Mouse (Mus musculus): Measurements from ENCODE around the gene Fbln2. TPM values are rescaled to one million over a fixed set of nuclear protein-coding genes. Genes with fewer than 3 reads are reported as not detected.

Fbln2 gene
- polyA plus RNA-seq, 1 experiment from 2014 or later = 29.7 TPM

DNA sequence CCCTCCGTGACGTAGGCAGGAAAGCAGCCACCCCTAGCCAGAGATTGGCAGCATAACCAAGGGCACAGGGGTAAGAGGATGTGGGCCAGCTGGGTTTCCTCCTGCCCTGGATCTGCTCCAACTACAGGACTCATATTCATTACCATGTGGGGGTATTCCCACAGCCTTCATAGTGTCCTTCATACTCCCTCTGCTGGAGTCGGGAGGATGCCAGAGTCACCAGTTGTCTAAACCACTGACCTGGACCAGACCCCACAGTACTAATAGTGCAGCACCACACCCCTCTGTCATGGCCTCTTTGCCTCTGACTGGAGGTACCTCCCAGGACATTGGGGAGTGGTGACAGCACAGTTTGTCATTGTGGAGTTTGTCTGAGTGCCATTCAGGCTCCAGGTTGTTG lies 38.0 kb upstream of the Fbln2 start:
- no peak for ATAC-seq
- no peaks in the 10 kb centered on the region for H3K4me1 ChIP-seq (ENCODE audit: control insufficient read depth, insufficient read depth, low read depth, low read length)
- no peak overlapping the region for H3K4me3 ChIP-seq (ENCODE audit: low read length)
- no peak overlapping the region for H3K4me2 ChIP-seq (ENCODE audit: low read length)
- H3K9ac ChIP-seq (ENCODE audit: low read depth, low read length) = no peak overlapping the region
- no peak overlapping the region for H3K27ac ChIP-seq (ENCODE audit: low read depth, low read length)
- no peaks in the 10 kb centered on the region for H3K27me3 ChIP-seq (replicated peaks; ENCODE audit: control insufficient read depth, insufficient read depth, low read length)
- no peaks in the 10 kb centered on the region for H3K9me3 ChIP-seq (ENCODE audit: control insufficient read depth, low read length)
- H3K36me3 ChIP-seq (ENCODE audit: control insufficient read depth, insufficient read depth, low read length) = peaks cover 10% of the 10 kb centered on the region
- 61% methylated on average over 3 of the region's 3 CpGs for WGBS

DNA sequence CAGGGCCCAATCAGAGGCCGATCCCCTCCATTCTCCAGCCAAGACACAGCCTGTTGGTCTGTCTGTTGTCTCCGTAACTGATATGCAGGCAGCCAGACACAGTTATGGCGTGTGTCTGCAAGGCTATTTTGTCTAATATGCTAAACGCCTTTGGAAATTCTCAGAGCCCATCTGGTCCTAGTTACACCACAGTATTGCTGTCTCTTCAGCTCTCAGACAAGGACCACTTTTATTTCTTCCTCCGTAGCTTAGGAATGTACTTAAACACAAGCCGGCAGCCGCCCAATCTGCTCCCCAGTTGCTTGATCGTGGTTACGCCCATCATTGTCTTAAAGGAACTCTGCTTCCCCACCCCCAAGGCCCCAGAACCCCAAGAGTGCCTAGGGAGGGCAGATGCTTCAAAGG lies 31.5 kb upstream of the Fbln2 start:
- 51% methylated on average over 9 of the region's 9 CpGs for WGBS
- Histone ChIP-seq H3K36me3 (ENCODE audit: control insufficient read depth, insufficient read depth, low read length) (no peaks in the 10 kb centered on the region), H3K4me2 (ENCODE audit: low read length) (no peak overlapping the region), H3K9ac (ENCODE audit: low read depth, low read length) (no peak overlapping the region), H3K27ac (ENCODE audit: low read depth, low read length) (no peak overlapping the region), H3K27me3 (replicated peaks; ENCODE audit: control insufficient read depth, insufficient read depth, low read length) (no peaks in the 10 kb centered on the region), H3K9me3 (ENCODE audit: control insufficient read depth, low read length) (no peaks in the 10 kb centered on the region), H3K4me1 (ENCODE audit: control insufficient read depth, insufficient read depth, low read depth, low read length) (no peaks in the 10 kb centered on the region; the same call in 1 of the 2 replicates), H3K4me3 (ENCODE audit: low read length) (no peak overlapping the region)
- no peak for ATAC-seq

DNA sequence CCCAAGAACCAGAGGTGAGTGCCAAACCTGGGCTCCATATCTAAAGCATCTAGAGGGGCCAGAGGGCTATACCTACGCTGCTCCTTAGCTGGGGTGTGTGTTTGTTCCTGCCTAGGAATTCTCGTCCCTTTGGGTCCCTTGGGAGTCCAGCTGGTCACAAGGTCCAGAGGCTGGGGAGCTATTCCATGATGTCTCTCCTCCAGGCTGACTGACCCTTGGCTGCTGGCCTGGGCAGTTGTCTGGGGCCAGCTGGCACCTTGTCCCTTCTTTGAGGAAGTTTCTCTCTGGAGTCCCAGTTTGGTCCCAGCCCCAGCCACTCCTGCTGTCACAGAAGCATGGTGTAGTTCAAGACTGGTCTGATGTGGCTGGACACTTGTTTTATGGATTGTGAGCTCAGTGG lies 30.9 kb upstream of the Fbln2 start:
- 70% methylated on average over 2 of the region's 2 CpGs for WGBS

DNA sequence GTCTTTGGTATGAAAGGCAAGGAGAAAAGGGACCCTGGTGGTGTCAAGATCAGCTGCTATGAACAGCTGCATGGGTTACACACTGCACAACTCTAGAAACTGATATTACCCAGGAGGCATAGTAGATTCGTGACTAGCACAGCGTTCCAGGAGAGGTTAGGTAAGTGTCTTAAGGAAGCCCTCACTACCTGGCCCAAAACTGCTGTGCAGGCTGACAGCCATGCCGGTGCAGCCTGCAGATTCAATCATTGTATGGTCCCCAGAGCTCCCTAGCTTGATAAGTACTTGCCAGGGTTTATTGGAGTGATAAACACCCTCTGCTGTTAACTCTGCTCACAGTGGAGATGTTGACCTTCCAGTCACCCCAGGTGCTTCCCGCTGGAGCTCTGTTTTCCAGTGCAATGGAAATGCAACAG lies 30.2 kb upstream of the Fbln2 start:
- Histone ChIP-seq H3K9me3 (ENCODE audit: control insufficient read depth, low read length) (no peaks in the 10 kb centered on the region), H3K9ac (ENCODE audit: low read depth, low read length) (no peak overlapping the region), H3K36me3 (ENCODE audit: control insufficient read depth, insufficient read depth, low read length) (no peaks in the 10 kb centered on the region), H3K27me3 (replicated peaks; ENCODE audit: control insufficient read depth, insufficient read depth, low read length) (no peaks in the 10 kb centered on the region), H3K27ac (ENCODE audit: low read depth, low read length) (no peak overlapping the region), H3K4me2 (ENCODE audit: low read length) (no peak overlapping the region), H3K4me3 (ENCODE audit: low read length) (no peak overlapping the region), H3K4me1 (ENCODE audit: control insufficient read depth, insufficient read depth, low read depth, low read length) (no peaks in the 10 kb centered on the region; the same call in 1 of the 2 replicates)
- WGBS = 77% methylated on average over 4 of the region's 4 CpGs
- ATAC-seq = no peak

More for the DNA sequence above, 30.9 kb upstream of the Fbln2 start:
- H3K36me3 ChIP-seq (ENCODE audit: control insufficient read depth, insufficient read depth, low read length) = no peaks in the 10 kb centered on the region
- H3K27ac ChIP-seq (ENCODE audit: low read depth, low read length) = no peak overlapping the region
- H3K9ac ChIP-seq (ENCODE audit: low read depth, low read length) = no peak overlapping the region
- no peaks in the 10 kb centered on the region for H3K27me3 ChIP-seq (replicated peaks; ENCODE audit: control insufficient read depth, insufficient read depth, low read length)
- ATAC-seq = no peak
- no peaks in the 10 kb centered on the region; the same call in 1 of the 2 replicates for H3K4me1 ChIP-seq (ENCODE audit: control insufficient read depth, insufficient read depth, low read depth, low read length)
- H3K4me3 ChIP-seq (ENCODE audit: low read length) = no peak overlapping the region
- H3K4me2 ChIP-seq (ENCODE audit: low read length) = no peak overlapping the region
- no peaks in the 10 kb centered on the region for H3K9me3 ChIP-seq (ENCODE audit: control insufficient read depth, low read length)

DNA sequence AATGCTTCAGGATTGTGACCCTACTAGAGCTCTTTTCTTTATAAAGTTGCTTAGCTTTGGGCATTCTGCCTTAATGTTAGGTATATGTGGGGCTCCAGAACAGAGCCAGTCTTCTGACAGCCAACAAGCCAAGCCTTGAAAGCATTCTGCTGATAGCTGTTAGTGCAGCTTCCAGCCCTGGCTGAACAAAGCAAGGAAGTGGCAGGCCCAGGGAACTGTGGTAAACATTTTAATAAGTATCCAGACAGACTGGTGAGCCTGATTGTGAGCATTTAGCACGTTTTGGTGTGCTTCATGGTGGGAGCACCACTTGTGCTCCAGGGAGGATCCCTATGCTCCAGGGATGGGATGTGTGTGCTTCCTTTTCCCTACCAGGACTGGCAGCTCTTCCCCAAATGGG lies 29.2 kb upstream of the Fbln2 start:
- H3K27me3 ChIP-seq (replicated peaks; ENCODE audit: control insufficient read depth, insufficient read depth, low read length) = no peaks in the 10 kb centered on the region
- H3K9ac ChIP-seq (ENCODE audit: low read depth, low read length) = no peak overlapping the region
- H3K9me3 ChIP-seq (ENCODE audit: control insufficient read depth, low read length) = no peaks in the 10 kb centered on the region
- no peak overlapping the region for H3K4me2 ChIP-seq (ENCODE audit: low read length)
- H3K4me3 ChIP-seq (ENCODE audit: low read length) = no peak overlapping the region
- H3K4me1 ChIP-seq (ENCODE audit: control insufficient read depth, insufficient read depth, low read depth, low read length) = no peaks in the 10 kb centered on the region; the same call in 1 of the 2 replicates
- 39% methylated on average over 1 of the region's 1 CpGs for WGBS
- no peak overlapping the region for H3K27ac ChIP-seq (ENCODE audit: low read depth, low read length)
- ATAC-seq = no peak
- H3K36me3 ChIP-seq (ENCODE audit: control insufficient read depth, insufficient read depth, low read length) = no peaks in the 10 kb centered on the region

DNA sequence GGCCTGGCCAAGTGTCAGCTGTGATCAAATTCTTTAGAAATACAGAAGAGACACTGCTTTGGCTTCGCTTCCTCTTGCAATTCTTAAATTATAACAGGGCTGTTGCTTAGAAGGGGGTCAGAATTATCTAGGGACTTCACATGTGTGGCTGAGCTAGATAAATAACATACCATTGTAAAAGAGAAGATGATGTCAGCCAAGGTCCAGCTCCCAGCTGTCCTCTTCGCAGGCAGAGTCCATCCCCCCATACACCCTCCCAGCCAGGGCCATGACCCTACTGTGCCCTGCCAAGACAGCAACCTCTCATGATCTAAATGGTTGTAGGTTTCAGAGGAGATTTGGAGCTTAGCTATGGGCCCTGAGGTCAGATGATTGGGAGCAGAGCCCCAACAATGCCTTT lies 28.3 kb upstream of the Fbln2 start:
- Histone ChIP-seq H3K9me3 (ENCODE audit: control insufficient read depth, low read length) (no peaks in the 10 kb centered on the region), H3K36me3 (ENCODE audit: control insufficient read depth, insufficient read depth, low read length) (no peaks in the 10 kb centered on the region), H3K27ac (ENCODE audit: low read depth, low read length) (no peak overlapping the region), H3K27me3 (replicated peaks; ENCODE audit: control insufficient read depth, insufficient read depth, low read length) (no peaks in the 10 kb centered on the region), H3K4me2 (ENCODE audit: low read length) (no peak overlapping the region), H3K4me1 (ENCODE audit: control insufficient read depth, insufficient read depth, low read depth, low read length) (no peaks in the 10 kb centered on the region; the same call in 1 of the 2 replicates), H3K9ac (ENCODE audit: low read depth, low read length) (no peak overlapping the region), H3K4me3 (ENCODE audit: low read length) (no peak overlapping the region)
- 73% methylated on average over 2 of the region's 2 CpGs for WGBS
- no peak for ATAC-seq

DNA sequence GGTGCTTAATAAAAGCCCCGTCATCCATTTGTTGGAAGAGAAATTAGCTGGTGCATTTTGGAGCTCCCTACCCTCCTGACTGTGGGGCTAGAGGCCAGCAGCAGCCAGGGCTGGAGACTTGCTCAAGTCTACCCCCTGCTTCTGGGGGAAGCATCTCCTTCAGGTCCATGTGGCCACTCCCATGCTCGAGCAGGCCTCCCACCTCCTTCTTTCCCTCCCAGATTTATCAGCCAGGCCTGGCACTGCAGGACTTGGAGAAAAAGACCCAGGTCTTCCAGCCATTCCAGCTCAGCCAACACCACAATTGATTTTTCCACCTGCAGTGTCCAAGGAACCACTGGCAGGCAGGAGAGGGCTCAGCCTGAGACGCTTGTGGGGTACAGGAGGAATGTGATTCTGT lies 27.5 kb upstream of the Fbln2 start:
- H3K4me2 ChIP-seq (ENCODE audit: low read length) = no peak overlapping the region
- ATAC-seq = no peak
- no peak overlapping the region for H3K4me3 ChIP-seq (ENCODE audit: low read length)
- no peak overlapping the region for H3K27ac ChIP-seq (ENCODE audit: low read depth, low read length)
- no peak overlapping the region for H3K9ac ChIP-seq (ENCODE audit: low read depth, low read length)
- H3K27me3 ChIP-seq (replicated peaks; ENCODE audit: control insufficient read depth, insufficient read depth, low read length) = no peaks in the 10 kb centered on the region
- no peaks in the 10 kb centered on the region for H3K9me3 ChIP-seq (ENCODE audit: control insufficient read depth, low read length)
- WGBS = 73% methylated on average over 3 of the region's 3 CpGs
- H3K36me3 ChIP-seq (ENCODE audit: control insufficient read depth, insufficient read depth, low read length) = no peaks in the 10 kb centered on the region
- H3K4me1 ChIP-seq (ENCODE audit: control insufficient read depth, insufficient read depth, low read depth, low read length) = no peaks in the 10 kb centered on the region; the same call in 1 of the 2 replicates

DNA sequence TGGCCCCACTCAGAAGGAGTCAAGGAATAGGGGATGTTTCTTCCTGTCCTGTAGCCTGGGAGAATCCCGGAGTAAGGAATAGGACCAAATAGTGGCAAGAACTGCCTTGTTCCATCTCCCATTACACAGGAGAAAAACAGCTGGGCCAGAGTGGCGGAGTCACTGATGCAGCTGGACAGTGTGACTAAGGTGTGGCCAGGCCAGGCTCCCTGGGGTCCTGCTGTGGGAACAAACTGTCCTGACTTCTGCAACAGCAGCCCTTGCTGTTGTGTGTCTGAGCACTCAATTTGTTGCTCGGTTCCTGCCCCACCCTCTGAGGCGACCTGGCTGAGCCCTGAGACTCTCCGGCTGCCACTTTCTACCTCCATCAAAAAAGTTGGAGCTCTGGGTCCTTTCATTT lies 26.8 kb upstream of the Fbln2 start:
- H3K36me3 ChIP-seq (ENCODE audit: control insufficient read depth, insufficient read depth, low read length) = no peaks in the 10 kb centered on the region
- ATAC-seq = no peak
- H3K27me3 ChIP-seq (replicated peaks; ENCODE audit: control insufficient read depth, insufficient read depth, low read length) = no peaks in the 10 kb centered on the region

DNA sequence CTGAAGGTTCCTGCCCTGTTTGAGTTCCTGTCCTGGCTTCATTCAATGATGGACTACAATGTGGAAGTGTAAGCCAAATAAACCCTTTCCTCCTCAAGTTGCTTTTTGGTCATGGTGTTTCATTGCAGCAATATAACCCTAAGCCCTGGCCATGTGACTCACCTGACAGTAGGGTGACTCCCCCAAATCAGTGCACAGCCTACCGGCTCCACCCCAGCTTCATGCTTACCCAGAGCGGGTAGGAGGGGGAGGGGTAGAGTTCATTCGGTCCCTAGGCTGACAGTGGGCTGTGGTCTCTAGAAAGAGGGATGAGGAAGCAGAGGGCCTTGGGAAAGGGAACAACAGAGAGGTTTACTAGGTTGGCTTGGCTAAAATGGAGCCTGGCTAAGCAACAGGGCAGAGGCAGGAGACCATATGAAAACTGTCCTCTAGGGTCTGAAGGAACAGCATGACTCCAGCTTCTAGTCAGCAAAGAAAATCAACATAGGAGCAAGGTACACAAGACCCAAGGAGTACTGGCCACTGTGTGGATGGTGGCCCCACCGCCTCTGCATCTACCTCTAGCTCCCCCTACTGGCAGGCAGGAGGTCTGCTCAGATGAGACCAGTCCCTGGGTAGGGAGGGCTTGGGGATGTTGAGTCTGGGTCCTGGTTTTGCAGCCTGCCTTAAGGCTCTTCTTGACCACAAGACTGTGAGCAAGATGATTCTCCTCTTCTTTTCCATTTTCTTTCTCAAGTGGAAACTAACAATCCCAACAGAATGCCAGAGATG lies 25.9 kb upstream of the Fbln2 start:
- H3K4me3 ChIP-seq (ENCODE audit: low read length) = no peak overlapping the region
- no peak overlapping the region for H3K27ac ChIP-seq (ENCODE audit: low read depth, low read length)
- no peaks in the 10 kb centered on the region for H3K36me3 ChIP-seq (ENCODE audit: control insufficient read depth, insufficient read depth, low read length)
- WGBS = 55% methylated on average over 4 of the region's 4 CpGs
- H3K27me3 ChIP-seq (replicated peaks; ENCODE audit: control insufficient read depth, insufficient read depth, low read length) = no peaks in the 10 kb centered on the region
- no peak overlapping the region for H3K9ac ChIP-seq (ENCODE audit: low read depth, low read length)
- H3K4me2 ChIP-seq (ENCODE audit: low read length) = no peak overlapping the region
- H3K4me1 ChIP-seq (ENCODE audit: control insufficient read depth, insufficient read depth, low read depth, low read length) = no peaks in the 10 kb centered on the region; the same call in 1 of the 2 replicates
- H3K9me3 ChIP-seq (ENCODE audit: control insufficient read depth, low read length) = no peaks in the 10 kb centered on the region
- ATAC-seq = no peak

More for the DNA sequence above, 26.8 kb upstream of the Fbln2 start:
- H3K4me1 ChIP-seq (ENCODE audit: control insufficient read depth, insufficient read depth, low read depth, low read length) = no peaks in the 10 kb centered on the region; the same call in 1 of the 2 replicates
- WGBS = 86% methylated on average over 5 of the region's 5 CpGs
- H3K4me3 ChIP-seq (ENCODE audit: low read length) = no peak overlapping the region
- no peaks in the 10 kb centered on the region for H3K9me3 ChIP-seq (ENCODE audit: control insufficient read depth, low read length)
- no peak overlapping the region for H3K4me2 ChIP-seq (ENCODE audit: low read length)
- no peak overlapping the region for H3K27ac ChIP-seq (ENCODE audit: low read depth, low read length)
- H3K9ac ChIP-seq (ENCODE audit: low read depth, low read length) = no peak overlapping the region
